Mouse (Mus musculus): ENCODE measurements around the gene Kazald1.

DNA sequence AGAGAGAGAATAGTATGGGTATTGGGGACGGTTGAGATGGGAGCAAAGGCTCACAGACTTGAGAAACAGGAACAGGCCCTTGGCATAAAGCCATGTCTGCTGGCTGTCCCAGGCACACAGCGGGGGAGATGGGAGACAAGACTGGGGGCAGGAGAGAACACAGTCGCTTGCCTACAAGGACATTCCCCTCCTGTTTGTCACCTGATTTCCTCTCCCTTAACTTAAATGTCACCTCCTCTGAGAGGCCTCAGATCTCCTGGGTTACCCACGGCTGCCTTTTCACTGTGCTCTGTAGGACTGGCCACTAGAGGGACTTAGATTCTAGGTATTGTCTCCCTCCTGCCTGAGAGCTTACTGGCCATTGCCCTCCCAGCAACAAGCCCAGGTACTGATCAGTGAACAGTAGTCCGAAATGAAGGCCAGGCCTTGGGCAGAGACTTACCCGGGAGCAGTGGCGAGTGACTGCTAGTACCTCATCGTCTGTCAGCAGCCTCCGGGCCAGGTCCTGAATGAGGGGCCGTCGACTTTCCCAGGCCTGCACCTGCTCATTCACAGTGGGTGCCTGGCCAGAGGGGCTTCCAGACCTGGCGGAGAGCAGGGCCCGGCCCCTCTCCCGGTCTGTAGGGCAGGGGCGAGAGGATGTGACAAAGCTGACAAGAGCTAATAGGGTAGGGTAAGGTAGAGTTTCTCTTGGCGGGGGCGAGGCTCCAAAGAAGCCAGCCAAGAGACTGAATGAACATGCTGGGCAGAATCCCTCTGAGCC, 42.3 kb upstream of the Kazald1 start:
- TF ChIP-seq USF1 (IDR thresholded peaks at IDR 0.05; ENCODE audit: low read depth, low read length) (peak; percentile 46; the same call in 1 of the 2 replicates), TBP (IDR thresholded peaks at IDR 0.05; ENCODE audit: low read depth, low read length) (peak; percentile 51; the same call in 1 of the 2 replicates), CTCF (IDR thresholded peaks at IDR 0.05 in 2 of 3, conservative IDR thresholded peaks at IDR 0.05 in 1 of 3; ENCODE audit: control insufficient read depth in 1 of 3, insufficient read depth in 1 of 3, low read depth in 2 of 3, low read length in 3 of 3, poor library complexity in 1 of 3, severe bottlenecking in 1 of 3) (peak; percentile 36 to 83 (median 68)), TCF12 (IDR thresholded peaks at IDR 0.05; ENCODE audit: low read depth, low read length) (no peak), TAL1 (IDR thresholded peaks at IDR 0.05; ENCODE audit: low read length) (no peak), POLR2A (IDR thresholded peaks at IDR 0.05; ENCODE audit: control insufficient read depth in 1 of 2, insufficient read depth in 1 of 2, low read depth in 1 of 2, low read length in 2 of 2, poor library complexity in 1 of 2) (no peak), SMC3 (IDR thresholded peaks at IDR 0.05; ENCODE audit: low read depth, low read length) (peak; percentile 32; the same call in 1 of the 2 replicates), MAFK (IDR thresholded peaks at IDR 0.05; ENCODE audit: borderline replicate concordance, low read depth, low read length) (no peak), MXI1 (IDR thresholded peaks at IDR 0.05; ENCODE audit: low read depth, low read length) (no peak; the same call in none of the 2 replicates), ZC3H11A (IDR thresholded peaks at IDR 0.05; ENCODE audit: low read depth, low read length) (no peak)
